Mouse (Mus musculus) heart, postnatal 4 days (tissue): Measurements from ENCODE around the gene Asic2. TPM values are rescaled to one million over a fixed set of nuclear protein-coding genes. Genes with fewer than 3 reads are reported as not detected.

Experiments used
- DNase-seq: peaks from one replicate; pipeline ENCODE4 v3.0.0; 2021
- total RNA-seq, 2 experiments: library from RNA; stranded (reverse); gene quantifications; 2 replicates each; pipeline ENCODE4 v1.2.3; 2021

The Asic2 gene
- total RNA-seq, 2 experiments from 2014 or later: 0.11 TPM; not detected in 1

DNA sequence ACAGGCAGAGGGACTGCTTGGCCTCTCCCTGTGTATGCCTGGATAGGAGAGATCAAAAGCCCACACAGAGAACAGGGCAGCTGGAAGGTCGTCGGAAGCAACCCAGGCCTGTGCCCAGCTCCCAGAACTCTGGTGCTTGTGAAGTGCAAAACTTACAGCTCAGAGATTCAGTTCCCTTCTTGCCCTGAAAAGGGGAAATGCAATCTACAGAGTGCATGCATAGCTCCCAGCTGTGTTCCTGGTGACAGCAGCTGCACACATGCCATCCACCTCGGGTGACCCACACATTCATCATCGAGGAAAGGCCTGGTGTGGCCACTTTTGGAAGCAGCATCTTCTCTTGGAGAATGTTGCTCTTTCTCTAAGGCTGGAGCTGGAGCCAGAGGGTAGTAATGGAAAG is 13.9 kb downstream of the Asic2 start:
- no peak for DNase-seq

DNA sequence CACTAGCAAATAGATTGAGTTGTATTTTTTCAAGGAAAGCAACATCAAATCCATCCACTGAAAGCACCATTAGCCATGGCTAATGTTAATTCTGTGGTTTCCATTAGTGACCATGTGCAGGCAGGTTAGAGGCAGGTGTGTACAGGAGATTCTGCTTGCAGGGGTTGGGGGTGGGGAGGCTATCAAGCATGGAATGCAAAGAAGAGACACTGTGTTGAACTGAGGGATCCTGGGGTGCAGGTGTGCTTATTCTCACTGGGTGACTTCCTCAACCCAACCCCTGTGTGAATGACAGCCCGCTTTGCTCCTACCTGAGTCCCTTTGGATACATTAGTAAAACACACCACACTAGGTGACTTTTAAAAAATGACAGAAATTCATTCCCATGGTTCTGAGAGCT is 20.2 kb downstream of the Asic2 start:
- DNase-seq: no peak

DNA sequence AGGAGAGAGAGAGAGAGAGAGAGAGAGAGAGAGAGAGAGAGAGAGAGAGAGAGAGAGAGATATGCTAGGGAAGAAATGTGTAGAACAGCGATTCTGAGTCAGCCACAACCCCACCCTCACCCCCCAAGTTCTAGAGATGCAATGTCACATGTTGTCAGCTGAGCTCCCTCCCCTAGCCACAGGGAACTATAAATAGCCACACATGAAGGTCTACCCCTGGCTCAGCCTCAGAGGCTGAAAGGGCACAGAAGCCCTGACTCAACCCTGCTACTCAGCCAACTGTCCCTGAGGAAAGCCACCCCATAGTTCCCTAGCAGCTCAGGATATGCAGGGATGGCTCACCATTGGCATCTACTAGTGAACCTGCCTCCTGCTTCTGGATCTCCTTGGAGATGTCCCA is 26.1 kb downstream of the Asic2 start:
- no peak for DNase-seq

DNA sequence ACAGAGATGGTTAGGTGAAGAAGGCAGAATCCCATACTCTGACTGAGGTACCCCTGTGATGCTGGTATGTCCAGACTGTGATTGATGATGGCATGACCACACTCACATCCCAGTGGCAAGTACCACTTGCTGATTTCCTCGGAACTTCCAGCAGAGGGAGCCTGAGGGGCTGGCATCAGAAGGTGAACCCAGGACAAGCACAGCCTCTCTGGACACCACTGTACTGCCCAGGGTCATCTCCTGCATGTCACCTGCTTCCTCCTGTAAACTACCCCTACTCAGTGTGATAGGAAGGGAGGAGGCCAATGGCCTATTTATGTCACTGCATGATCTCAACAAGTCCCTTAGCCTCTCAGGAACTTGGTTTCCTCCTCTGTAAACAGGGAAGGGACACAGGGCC is 27.3 kb downstream of the Asic2 start:
- peak; percentile 22 for DNase-seq

DNA sequence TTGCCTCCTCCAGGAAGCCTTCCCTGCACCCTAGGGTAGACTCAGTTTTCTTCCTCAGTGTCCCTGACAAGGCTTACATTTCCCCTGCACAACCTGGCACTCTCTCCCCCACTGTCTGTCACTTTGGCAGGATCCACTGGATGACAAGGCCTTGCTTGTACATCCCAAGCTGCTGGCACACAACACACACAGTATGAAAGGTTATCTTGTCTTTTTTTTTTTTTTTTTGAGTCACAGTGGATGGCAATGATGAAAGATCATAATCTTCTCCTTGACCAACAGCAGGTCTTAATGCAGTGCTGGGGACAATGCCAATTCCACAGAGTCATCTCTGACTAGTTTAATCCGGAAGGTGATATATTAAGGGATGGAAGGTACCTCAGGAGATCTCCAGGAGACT is 30.7 kb downstream of the Asic2 start:
- DNase-seq: no peak

DNA sequence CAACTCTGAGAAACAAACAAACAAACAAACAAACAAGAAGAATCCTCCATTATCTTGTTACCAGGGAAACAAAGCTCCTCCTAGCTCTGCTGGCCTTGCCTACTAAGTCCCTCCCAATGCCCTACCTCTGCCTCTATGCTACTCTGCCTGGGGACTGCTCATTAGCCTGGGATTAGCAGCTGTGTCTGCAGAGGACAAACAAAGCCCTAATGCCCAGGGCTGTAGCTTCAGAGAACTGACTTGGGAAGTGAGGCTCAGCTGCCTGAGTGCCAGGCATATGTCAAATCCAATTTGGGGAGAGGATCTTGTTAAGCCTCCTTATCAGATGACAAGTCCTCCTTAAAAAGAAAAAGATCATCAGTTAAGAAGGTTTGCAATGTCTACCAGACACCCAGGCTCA is 41.9 kb downstream of the Asic2 start:
- DNase-seq: no peak

DNA sequence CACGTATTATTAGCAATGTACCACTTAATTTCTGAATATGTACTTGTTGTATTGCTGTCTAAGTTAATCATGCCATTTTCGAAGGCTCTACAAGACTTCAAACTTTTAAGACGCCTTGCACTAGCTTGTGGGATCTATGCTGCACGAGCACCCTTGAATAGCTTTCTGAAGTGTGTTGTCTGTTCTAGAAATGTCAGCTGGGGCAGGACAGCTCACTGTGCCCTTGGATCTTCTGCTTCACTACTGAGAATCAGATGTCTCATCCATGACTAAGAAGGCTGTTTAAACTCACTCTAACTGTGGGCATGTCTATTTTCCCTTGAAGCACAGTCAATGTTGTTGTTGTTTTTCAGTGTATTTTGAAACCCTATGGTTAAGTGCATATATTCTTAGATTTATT is 44.6 kb downstream of the Asic2 start:
- DNase-seq: no peak

DNA sequence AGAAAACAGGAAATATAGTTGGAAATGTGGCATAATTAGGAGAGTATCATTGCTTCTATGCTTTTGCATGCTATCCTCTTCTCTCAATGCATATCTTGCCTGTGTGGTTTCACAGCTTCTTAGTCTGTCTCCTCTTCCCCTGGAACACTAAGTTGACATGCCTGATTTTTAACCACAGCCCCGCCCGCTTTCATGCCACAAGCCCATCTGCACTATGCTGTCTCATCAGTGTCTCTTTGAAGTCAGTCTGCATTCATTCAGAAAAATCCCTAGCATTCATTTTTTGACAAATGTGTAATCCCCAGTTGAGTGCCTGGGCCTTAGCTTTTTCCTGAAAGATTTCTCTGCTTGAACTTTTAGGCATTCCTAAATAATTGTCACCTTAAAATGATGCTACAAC is 45.2 kb downstream of the Asic2 start:
- DNase-seq: no peak

DNA sequence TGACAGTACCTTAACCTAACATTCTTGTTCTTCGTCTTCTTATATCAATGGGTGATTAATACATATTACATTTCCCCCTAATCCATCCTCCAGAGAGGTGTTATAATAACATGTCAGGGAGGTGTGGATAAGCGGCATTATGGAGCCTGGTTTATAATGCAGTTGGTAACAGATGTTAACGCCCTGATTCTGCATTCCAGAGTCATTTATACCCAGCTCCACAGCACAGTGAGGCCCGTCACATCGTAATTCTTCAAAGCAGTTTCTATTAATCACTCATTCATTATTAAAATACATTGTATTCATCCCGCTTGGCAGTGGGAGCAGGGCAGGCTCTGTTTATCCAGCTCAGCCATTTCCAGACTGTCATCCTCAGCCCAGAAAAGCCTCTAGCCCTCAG is 52.8 kb downstream of the Asic2 start:
- no peak for DNase-seq

DNA sequence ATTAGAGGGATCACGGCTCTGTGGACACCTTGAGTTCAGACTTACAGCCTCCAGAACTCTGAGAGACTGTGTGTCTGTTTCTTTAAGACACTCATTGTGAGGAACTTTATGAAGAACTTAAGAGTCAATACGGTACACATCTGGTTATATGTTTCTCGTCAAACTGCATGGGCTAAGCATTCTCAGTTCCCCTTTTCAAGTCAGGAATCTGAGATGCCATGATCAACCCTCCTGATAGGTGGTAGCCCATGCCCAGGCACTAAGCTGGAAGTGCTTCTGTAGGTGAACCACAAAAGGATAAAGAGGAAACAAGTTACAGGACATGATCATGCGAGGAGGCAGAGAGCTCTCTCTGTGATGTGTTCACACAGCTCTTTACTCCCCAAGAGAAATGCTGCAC is 55.2 kb downstream of the Asic2 start:
- DNase-seq: no peak

DNA sequence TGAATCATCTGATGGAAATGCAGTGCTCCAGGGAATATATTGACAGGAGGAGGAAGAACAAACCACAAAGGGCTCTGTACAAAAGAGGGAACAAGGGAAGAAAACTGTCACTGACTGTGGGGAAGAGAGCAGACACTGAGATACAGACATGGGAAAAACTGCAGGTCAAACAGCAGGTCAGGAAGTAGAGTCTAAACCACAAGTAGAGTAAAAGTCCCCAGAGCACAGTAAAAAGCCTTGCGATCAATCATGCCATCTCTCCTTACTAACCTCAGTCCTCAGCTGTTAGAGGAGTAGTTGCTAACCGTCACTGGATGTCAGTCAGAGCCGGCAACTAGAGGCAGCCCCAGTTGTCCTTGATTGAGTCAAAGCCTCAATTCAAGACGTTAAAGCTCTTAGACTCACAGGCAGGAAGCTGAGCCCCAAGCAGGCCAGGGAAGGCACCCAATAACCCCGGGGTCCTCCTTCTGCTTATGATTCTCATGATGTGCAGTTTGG is 58.8 kb downstream of the Asic2 start:
- DNase-seq: no peak

DNA sequence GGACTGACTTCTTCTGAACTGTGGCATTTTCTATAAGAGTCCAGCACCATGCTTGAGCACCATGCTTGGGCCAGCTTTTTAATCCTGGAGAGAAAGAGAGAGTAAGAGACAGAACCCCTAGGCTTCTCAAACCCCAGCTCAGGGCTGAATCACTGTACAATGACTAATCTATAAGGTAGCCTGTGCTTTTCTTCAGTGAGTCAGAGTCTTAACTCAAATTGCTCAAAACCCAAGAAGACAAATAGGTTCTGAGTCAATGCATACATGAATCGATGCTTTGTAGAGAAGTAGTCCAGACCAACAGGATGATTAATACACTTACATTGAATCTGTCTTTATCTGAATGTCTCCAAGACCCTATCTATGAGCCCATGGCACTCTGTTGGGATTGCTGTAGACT is 59.5 kb downstream of the Asic2 start:
- DNase-seq: no peak

DNA sequence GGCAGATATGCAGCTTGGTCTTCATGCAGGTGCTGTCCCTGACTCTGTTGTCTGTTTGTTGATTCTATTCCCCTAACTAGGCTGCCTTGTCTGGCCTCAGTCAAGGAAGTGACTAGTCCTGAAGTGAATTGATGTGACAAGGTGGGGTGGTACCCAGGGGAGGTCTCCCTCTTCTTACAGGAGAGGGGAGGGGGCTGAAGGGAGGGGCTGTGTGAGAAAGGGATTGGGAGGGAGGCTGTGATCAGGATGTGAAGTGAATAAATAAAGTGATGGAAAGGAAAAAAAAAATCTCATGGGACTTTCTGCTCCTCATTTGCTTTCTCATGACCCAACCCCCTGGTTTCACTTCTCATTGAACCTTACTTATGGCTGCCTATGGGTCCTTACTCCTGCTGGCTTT is 65.9 kb downstream of the Asic2 start:
- DNase-seq: no peak

DNA sequence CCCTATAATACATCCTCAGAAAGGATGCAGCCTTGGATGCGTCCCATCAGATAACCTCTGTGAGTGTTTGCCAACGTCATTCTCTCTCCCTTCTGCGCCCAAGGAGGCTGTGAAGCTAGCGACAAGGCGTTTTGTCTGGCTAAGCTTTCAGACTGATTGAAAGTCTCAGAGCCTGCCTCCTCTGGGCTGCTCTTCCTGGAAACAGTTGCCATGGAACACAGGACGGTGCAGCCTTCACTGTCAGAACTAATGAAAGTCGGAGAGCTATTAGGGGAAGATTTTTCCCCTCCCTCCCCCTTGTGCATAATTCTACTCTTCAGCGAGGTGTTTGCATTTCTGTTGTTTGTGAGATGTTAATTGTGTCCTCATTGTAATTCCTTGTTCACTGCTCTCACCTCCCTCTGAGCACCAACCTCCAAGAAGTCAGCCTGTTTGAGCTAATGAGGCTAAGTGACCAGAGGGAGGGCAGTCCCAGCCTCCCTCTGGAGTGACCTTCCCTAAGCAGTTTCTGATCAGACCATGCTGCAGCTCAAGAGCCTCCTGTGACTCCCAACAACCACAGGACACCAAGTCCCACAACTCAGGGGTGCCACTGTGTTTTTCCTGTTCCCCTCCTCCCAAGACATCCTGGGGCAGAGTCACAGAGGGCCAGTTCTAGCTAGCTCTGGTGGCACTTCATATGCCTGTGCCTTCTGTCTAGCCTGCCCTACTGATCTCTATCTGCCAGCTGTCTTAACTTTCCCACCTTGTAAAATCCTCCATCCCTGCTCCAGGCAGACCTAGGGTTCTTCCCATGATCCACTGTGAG is 70.5 kb downstream of the Asic2 start:
- no peak for DNase-seq

DNA sequence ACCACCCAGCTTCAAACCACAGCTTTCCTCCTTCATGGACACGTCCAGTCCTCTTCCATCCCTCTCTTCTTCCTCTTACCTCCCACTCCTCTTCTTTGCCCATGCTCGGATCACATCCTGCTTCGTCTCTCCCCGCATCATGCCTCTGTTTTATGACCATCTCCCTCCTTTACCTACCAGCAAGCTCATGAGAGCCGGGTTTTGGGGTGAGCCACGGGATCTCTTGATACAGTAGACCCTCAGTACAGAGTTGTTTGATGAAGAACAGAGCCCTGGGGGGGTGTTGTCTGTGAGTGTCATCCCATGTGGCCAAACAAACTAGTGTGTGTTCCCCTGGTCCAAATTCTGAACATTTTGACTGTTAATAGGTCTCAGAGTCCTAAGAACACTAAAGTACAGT is 71.7 kb downstream of the Asic2 start:
- no peak for DNase-seq

DNA sequence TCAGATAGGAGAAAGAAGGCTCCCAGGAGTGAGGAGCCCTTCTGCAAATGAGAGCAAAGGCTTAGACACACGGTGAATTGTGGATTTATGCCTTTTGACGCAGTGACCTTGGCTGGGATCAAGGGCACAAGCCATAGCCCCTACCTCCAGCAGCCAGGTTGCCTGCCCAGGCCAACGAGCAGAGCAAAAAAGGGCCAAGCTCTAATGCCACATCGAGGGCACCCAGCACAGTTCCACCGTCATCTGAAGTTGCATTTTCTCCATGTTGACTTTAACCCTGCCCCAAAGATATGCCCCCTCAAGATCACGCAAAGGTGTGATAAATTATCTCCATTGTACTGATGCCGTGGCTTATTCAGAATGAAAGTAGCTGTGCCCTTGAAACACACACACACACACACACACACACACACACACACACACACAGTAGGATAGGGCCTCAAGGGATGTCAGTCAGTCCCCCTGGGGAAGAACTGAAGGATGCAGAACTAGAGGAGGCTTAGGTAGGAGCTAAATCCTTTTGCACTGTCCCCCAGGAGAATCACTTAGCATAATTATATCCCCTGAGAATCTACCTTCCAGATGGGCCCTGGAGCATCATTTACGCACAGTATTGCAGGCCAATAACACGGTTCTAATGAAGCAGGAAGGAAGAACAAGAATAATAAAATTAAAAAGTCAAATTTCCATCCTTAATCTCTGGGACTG is 96.6 kb downstream of the Asic2 start:
- no peak for DNase-seq

DNA sequence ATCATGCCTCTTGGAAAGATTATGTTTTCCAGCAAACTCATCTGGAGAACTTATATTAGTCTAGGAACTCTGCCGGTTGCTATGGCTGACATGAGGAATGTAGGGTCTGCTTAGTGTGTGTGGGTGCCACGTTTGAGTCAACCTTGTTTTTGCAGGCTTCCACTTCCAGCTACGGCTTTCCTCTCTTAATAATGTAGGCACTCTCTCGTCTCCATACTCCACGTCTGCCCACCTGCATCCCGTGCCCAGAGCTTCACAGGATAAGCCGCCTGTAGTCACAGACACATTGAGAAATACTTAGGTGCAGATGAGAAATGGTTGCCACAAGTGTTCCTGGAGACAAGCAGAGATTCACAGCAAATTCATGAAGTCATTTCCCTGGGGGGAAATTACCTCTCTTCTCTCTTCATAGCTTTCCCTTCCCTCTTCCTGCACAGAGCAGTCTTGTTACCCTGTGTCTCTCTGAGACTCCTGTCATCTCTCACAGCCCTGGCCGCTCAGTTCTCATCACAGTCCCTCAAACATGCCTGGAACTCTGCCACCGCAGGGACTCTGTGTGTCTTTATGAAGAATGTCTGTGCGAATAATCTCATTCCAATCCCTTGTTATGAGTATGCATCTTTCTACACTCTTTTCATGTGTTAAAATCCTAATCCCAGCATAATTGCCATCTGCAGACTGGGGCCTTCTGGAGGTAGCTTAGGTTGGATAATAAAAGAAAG is 102.4 kb downstream of the Asic2 start:
- peak; percentile 8 for DNase-seq

DNA sequence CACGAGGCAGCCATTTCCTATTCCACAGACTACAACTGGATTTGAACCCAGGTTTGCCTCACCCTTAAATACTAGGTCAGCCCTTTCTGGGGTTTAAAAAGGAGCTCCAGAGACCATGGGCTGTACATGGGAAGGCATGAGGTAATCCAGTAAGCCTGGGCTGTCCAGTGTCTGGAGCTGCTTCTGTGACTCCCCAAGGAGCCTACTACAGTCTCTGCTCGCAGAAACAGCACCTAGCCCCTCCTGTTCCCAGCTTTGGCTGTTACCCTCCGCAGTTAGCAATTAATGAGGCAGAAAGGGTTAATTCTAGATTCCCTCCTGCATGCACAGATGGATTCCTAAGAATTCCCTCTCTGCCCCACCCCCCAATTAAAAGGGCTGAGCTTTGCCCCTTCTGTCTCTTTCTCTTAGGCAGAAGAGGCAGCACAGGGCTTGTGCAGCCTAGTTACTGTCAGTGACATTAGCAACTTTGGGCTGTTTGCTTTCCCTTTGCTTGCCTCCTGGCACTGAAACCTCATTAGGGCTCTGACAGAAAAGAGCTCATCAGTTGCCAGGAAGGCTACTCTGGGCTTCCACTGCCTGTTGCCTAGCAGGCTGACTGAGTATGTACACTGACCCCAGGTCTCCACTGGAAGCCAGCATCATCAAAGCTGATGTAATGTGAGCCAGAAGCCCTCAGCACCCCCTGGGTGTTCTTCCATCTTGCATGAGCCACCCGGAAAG is 107.8 kb downstream of the Asic2 start, which contains the start of gene 5530401A14Rik:
Gene 5530401A14Rik (plus strand): TSS at position 424 of the 723 bp plus-strand sequence.
- DNase-seq: no peak

DNA sequence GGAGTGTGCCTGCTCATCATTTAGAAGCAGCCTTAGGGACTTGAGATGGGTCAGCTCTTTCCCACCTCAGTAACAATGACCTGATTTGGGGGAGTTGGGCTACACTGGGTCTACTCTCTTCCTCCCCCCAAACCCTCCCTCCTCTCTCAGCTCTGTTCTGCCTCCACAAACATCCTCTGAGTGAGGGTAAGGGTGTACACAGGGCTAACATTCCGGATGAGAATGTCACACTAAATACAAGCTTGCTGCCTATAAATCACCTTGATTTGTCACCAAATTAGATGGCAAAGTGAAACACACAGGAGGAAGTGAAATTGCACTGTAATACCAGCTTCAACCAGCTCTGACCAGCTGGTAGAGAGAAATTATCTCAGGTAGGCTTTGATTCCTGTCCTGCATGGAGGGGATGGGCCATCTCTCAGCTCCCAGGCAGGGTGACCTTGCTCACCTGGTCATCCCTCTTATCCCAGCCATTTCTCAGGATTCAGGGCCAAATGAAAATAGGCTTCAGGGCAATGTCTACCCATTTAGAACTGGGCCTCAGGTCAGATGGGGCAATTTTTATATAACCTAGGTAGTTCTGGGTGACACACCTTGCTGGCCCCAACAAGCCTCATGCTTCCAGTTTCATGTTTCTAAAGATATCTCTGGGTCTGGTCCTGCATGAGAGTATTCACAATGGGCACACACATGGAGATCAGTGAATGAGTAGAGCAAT is 120.3 kb downstream of the Asic2 start:
- no peak for DNase-seq

DNA sequence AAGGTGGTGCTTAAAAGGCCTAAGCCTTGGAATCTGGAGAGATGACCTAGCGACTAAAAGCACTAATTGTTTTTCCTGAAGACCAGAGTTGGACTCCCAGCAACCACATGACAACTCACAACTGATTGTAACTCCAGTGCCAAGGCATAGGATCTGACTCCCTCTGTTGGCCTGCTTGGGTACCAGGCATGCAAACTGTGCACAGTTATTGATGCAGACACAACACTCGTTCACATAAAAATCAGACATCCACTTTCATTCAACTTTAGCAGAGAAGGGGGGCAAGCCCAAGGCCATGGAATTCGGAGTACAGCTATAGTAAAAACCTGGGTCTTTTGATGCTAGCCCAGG is 122.6 kb downstream of the Asic2 start:
- DNase-seq: no peak

DNA sequence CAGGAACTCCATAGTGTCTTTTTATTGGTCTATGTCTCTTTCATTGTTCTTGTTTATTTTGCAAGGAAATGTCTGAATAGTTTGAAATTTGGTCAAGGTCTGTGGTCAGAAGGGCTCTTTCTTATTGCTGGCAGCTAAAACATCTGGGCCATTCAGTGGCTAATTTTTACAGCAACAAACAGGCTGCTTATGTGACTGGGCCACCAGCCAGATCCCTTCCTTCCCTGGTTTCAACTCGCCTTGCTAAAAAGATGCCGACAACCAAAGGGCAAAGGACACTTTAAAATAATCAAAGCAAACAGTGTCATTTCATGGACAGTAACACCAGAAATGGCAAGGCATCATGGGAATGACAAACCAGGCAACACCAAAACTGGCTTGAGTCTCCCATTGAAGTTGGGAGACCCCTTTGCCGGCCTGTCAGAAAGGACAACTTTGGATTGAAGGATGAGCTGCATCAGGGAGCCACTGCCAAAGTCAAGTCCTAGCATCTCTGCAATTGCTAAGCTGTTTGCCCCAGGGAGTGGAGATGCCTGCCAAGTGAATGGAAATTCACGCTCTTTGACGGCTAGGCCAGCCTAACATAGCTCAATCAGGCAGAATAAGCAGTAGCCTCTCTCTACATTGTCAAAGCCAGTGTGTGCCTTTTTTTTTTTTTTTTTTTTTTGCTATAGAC is 123.1 kb downstream of the Asic2 start:
- peak; percentile 14 for DNase-seq
